Mouse (Mus musculus): ENCODE results near the gene Map3k12. TPM values are rescaled to one million over a fixed set of nuclear protein-coding genes. Genes with fewer than 3 reads are reported as not detected.

Gene Map3k12
- polyA plus RNA-seq, 1 experiment, result 2.1 TPM

- no peak within 1 kb of the TSS for H3K27ac ChIP-seq (ENCODE audit: insufficient read depth, low read depth, low read length)
- TF ChIP-seq POLR2A (IDR thresholded peaks at IDR 0.05; ENCODE audit: low read depth, low read length), result no peak
- no peak for TF ChIP-seq CTCF (IDR thresholded peaks at IDR 0.05; ENCODE audit: extremely low read depth, insufficient read length, insufficient replicate concordance, low read depth, low read length)
- H3K27me3 ChIP-seq (ENCODE audit: control insufficient read depth, insufficient read depth, low read length), result no peaks in the 10 kb centered on the region
- 88% methylated on average over 1 of the region's 1 CpGs for WGBS
- H3K4me3 ChIP-seq (ENCODE audit: low read depth, low read length), result no peak within 1 kb of the TSS
- peaks cover 34% of the 10 kb centered on the region for H3K36me3 ChIP-seq (ENCODE audit: control insufficient read depth, insufficient read depth, low read length)
- H3K4me1 ChIP-seq (ENCODE audit: control insufficient read depth, insufficient read depth, insufficient read length, low read length), result peaks cover 15% of the 10 kb centered on the region
Measured at GRCm38 (mm10) chr15:102503447-102503846, 13.4 kb downstream of the Map3k12 start, which contains the start of gene Gm10337. Gene Gm10337, plus strand, starts transcription at chr15:102503722.

GRCm38 (mm10) chr15:102502254-102502840 is 14.5 kb downstream of the Map3k12 start:
- H3K4me3 ChIP-seq (ENCODE audit: low read depth, low read length), result no peak overlapping the region
- peaks cover 15% of the 10 kb centered on the region for H3K4me1 ChIP-seq (ENCODE audit: control insufficient read depth, insufficient read depth, insufficient read length, low read length)
- WGBS, result 26% methylated on average over 9 of the region's 9 CpGs
- peak overlapping the region; percentile 42 for H3K27ac ChIP-seq (ENCODE audit: insufficient read depth, low read depth, low read length)
- H3K27me3 ChIP-seq (ENCODE audit: control insufficient read depth, insufficient read depth, low read length), result no peaks in the 10 kb centered on the region
- H3K36me3 ChIP-seq (ENCODE audit: control insufficient read depth, insufficient read depth, low read length), result peaks cover 41% of the 10 kb centered on the region
- TF ChIP-seq POLR2A (IDR thresholded peaks at IDR 0.05; ENCODE audit: low read depth, low read length) (no peak), CTCF (IDR thresholded peaks at IDR 0.05; ENCODE audit: extremely low read depth, insufficient read length, insufficient replicate concordance, low read depth, low read length) (no peak)

- Histone ChIP-seq H3K36me3 (ENCODE audit: control insufficient read depth, insufficient read depth, low read length) (peaks cover 47% of the 10 kb centered on the region), H3K4me3 (ENCODE audit: low read depth, low read length) (no peak overlapping the region), H3K4me1 (ENCODE audit: control insufficient read depth, insufficient read depth, insufficient read length, low read length) (peaks cover 15% of the 10 kb centered on the region), H3K27me3 (ENCODE audit: control insufficient read depth, insufficient read depth, low read length) (no peaks in the 10 kb centered on the region), H3K27ac (ENCODE audit: insufficient read depth, low read depth, low read length) (no peak overlapping the region)
- WGBS, result 76% methylated on average over 19 of the region's 19 CpGs
- TF ChIP-seq POLR2A (IDR thresholded peaks at IDR 0.05; ENCODE audit: low read depth, low read length) (no peak), CTCF (IDR thresholded peaks at IDR 0.05; ENCODE audit: extremely low read depth, insufficient read length, insufficient replicate concordance, low read depth, low read length) (no peak)
Measured at GRCm38 (mm10) chr15:102501084-102501814, 15.6 kb downstream of the Map3k12 start.

- Histone ChIP-seq H3K4me3 (ENCODE audit: low read depth, low read length) (no peak overlapping the region), H3K27me3 (ENCODE audit: control insufficient read depth, insufficient read depth, low read length) (no peaks in the 10 kb centered on the region), H3K4me1 (ENCODE audit: control insufficient read depth, insufficient read depth, insufficient read length, low read length) (peaks cover 15% of the 10 kb centered on the region), H3K27ac (ENCODE audit: insufficient read depth, low read depth, low read length) (no peak overlapping the region), H3K36me3 (ENCODE audit: control insufficient read depth, insufficient read depth, low read length) (peaks cover 51% of the 10 kb centered on the region)
- WGBS, result 83% methylated on average over 5 of the region's 5 CpGs
- no peak for TF ChIP-seq CTCF (IDR thresholded peaks at IDR 0.05; ENCODE audit: extremely low read depth, insufficient read length, insufficient replicate concordance, low read depth, low read length)
- TF ChIP-seq POLR2A (IDR thresholded peaks at IDR 0.05; ENCODE audit: low read depth, low read length), result no peak
Measured at GRCm38 (mm10) chr15:102500479-102500878, 16.4 kb downstream of the Map3k12 start.

GRCm38 (mm10) chr15:102499851-102500250 is 17.0 kb downstream of the Map3k12 start:
- no peak overlapping the region for H3K4me3 ChIP-seq (ENCODE audit: low read depth, low read length)
- H3K4me1 ChIP-seq (ENCODE audit: control insufficient read depth, insufficient read depth, insufficient read length, low read length), result peaks cover 15% of the 10 kb centered on the region
- H3K27me3 ChIP-seq (ENCODE audit: control insufficient read depth, insufficient read depth, low read length), result no peaks in the 10 kb centered on the region
- H3K36me3 ChIP-seq (ENCODE audit: control insufficient read depth, insufficient read depth, low read length), result peaks cover 56% of the 10 kb centered on the region
- WGBS, result 80% methylated on average over 6 of the region's 6 CpGs
- no peak overlapping the region for H3K27ac ChIP-seq (ENCODE audit: insufficient read depth, low read depth, low read length)
- TF ChIP-seq CTCF (IDR thresholded peaks at IDR 0.05; ENCODE audit: extremely low read depth, insufficient read length, insufficient replicate concordance, low read depth, low read length) (no peak), POLR2A (IDR thresholded peaks at IDR 0.05; ENCODE audit: low read depth, low read length) (no peak)

GRCm38 (mm10) chr15:102499370-102499769 is 17.5 kb downstream of the Map3k12 start:
- Histone ChIP-seq H3K36me3 (ENCODE audit: control insufficient read depth, insufficient read depth, low read length) (peaks cover 58% of the 10 kb centered on the region), H3K4me1 (ENCODE audit: control insufficient read depth, insufficient read depth, insufficient read length, low read length) (peaks cover 15% of the 10 kb centered on the region), H3K27ac (ENCODE audit: insufficient read depth, low read depth, low read length) (no peak overlapping the region), H3K27me3 (ENCODE audit: control insufficient read depth, insufficient read depth, low read length) (no peaks in the 10 kb centered on the region), H3K4me3 (ENCODE audit: low read depth, low read length) (no peak overlapping the region)
- WGBS, result 29% methylated on average over 3 of the region's 3 CpGs
- TF ChIP-seq CTCF (IDR thresholded peaks at IDR 0.05; ENCODE audit: extremely low read depth, insufficient read length, insufficient replicate concordance, low read depth, low read length) (no peak), POLR2A (IDR thresholded peaks at IDR 0.05; ENCODE audit: low read depth, low read length) (no peak)

GRCm38 (mm10) chr15:102498322-102498721 is 18.5 kb downstream of the Map3k12 start:
- WGBS, result 75% methylated on average over 3 of the region's 3 CpGs
- Histone ChIP-seq H3K36me3 (ENCODE audit: control insufficient read depth, insufficient read depth, low read length) (peaks cover 57% of the 10 kb centered on the region), H3K4me3 (ENCODE audit: low read depth, low read length) (no peak overlapping the region), H3K27ac (ENCODE audit: insufficient read depth, low read depth, low read length) (no peak overlapping the region), H3K4me1 (ENCODE audit: control insufficient read depth, insufficient read depth, insufficient read length, low read length) (peaks cover 15% of the 10 kb centered on the region), H3K27me3 (ENCODE audit: control insufficient read depth, insufficient read depth, low read length) (no peaks in the 10 kb centered on the region)
- TF ChIP-seq CTCF (IDR thresholded peaks at IDR 0.05; ENCODE audit: extremely low read depth, insufficient read length, insufficient replicate concordance, low read depth, low read length) (no peak), POLR2A (IDR thresholded peaks at IDR 0.05; ENCODE audit: low read depth, low read length) (no peak)

Data from small intestine, adult 2 months (tissue).